Mouse (Mus musculus) monocyte, adult 5-6 weeks (primary cell): ENCODE measurements at regions not wholly inside any gene's neighbourhood (a gene's known extent, or its start where the extent isn't known, plus 50 kb on each side); places are given as distances from the start of the nearest gene placed in this dataset.

Experiments
- ATAC-seq: fragments of 153-309, 156-312 bp; replicated peaks from 2 replicates; pipeline ENCODE4 v1.8.0; 2017; ENCODE audit warnings: mild to moderate bottlenecking; ENCODE audit not compliant: low TSS enrichment, insufficient number of reproducible peaks, severe bottlenecking, poor library complexity, low FRiP score

DNA sequence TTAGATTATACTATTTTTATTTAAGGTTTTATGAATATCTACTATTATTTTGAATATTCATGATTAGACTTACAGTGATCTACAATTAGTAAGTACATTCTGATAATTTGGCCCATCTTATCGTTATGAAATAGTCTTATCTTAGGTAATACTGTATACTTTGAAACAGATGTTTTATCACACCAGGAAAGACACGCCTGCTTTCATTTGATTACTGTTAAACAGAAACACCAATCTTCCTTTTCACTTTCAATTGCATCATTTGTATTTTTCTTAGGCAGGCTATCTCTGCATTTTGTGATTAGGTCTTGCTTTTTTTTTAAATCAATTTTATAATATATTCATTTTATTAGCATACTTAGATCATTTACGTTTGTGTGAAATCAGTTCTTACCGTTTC lies 280.4 kb upstream of the Ccdc54 start:
- ATAC-seq, result no peak

DNA sequence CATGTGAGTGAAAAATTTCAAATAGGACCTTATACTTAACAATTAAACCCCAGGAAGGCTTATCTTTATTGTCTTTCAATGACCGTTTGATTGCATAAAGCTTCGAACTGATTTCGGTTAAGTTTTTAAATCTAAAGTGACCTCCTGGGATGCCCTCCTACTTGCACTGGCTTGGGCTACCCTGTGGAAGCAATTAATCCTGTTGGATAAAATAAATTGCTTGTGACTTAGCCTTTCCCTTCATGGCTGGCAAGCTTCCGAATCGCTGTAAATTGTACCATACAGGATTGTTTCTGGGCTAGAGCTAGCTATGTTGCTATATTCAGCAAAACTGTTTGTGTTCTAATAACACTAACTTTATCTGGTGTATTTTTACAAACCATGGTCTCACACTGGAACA lies 272.6 kb upstream of the Ccdc54 start:
- no peak for ATAC-seq

DNA sequence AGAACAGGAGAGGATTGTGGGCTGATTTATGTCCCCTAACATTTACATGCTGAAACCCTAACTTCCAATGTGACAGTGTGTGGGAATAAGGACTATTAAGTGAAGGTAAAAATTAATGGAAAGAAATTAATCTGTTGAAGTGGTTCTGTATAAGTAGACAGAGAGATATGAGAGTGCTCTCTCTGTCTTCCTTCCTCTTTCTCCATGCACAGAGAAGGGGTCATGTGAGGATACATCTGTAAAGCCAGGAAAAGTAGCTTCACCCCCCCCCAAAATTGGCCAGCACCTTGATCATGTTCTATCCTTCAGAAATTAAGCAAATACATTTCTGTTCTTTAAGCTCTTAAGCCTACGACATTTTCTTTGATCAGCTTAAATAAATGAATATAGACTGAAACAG lies 268.6 kb upstream of the Ccdc54 start:
- no peak for ATAC-seq

DNA sequence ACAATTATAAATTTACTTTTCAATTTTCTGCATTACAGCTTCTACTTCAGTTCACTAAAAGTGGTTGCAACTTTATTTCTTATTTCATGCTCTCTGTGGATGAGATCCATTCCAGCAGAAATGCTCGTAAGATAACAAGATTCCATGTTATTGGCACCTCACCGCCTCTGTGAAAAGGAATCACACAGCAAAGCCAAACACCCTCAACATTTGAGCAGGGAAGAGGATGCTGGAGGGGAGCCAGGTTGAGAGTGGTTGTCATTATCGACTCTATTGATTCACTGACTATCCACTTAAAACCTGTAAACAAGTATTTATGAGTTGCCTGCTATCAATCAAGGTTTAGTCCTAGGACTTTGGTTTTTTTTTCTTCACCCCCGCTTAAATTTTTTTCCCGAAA lies 261.1 kb upstream of the Ccdc54 start:
- no peak for ATAC-seq

DNA sequence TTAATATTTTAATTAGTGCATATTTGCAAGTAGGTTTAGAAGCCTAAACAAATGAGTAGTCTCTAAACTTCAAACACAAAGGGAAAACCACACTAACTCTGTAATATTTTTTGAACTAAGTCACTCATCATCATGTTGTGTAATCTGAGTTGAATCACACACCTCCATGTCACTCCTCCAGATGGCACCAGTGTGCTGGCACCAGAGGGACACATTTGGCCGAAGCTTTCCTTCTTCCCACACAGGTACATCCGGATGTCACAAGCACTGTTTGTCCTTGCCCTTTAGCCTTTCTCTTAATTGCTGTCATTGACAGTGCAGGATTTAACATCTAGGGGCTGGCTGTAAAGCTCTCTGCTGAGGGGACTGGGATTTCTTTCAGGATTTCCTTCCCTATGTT lies 256.7 kb upstream of the Ccdc54 start:
- ATAC-seq, result no peak

DNA sequence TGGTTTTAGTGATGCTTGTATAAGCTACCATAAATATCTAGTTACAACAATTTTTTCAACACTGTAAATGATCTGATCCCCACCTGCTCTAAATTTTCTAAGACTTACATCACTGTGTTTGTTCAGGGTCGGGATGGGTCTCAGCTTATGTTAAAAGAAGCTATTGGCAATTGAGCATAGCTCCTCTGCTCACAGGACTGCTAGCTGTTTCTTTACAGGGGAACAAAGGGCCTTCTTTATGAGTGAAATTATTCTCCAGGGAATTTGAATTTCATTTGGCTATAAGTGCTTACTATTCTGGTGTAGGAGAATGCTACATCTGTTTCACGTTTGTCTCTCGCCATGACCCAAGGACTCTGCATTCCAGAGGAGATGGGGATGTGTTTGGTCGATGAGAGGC lies 255.6 kb upstream of the Ccdc54 start:
- no peak for ATAC-seq

DNA sequence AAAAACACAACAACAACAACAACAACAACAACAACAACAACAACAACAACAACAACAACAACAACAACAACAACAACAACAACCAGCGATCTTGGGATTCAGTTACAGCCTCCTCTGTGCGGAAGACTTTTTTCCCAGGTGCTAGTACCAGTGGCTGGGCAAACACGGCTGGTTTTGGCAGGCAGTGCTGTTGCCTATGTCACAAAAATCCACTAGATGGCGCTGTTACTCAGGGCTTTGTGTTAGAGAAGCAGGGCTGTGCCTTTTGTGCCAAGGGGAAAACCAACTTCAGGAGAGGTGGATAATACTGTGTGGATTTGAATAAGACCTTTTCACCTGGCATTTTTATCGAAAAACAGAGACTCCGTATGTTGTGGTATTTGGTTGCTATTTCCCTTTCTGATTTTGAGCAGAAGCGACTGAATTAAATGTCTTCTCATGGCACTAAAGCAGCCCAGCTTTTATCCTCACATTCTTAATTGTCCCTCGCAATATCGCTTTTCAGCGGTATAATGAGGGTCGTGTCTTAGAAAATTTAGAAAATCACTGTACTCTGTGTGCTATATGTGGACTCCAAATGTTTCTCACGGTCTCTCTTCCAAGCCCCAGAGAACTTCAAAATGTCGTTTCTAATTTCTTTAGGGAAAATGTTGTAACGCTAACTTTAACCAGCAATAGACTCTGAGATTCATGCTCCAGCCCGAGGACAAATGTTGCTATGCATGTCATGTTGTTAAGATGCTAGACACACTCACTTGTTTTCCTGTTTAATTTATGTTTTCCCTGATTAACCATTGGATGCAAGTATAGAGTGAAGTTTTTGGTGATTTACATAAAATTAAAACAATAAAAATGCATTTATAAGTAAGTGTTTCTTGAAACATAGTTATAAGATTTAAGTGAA lies 251.0 kb upstream of the Ccdc54 start:
- no peak for ATAC-seq

DNA sequence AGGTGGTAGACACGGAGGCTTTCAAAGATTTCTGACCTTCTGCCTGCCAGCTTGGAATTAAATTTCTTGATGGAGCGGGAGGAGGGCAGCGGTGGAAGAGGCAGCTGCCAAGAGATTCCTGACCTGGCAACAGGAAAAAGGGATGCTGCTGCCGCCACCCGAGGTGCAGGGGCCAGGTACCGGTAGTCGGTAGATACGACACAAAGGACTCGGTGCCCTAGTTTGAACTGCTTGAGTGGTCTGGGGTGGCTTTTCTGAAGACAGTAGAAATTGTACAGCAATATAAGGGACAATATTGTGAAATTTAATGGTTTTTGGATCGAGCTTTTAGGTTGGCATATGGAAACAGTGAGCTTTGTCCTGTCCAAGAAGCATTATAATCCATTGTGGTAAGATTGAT lies 250.3 kb upstream of the Ccdc54 start:
- no peak for ATAC-seq

DNA sequence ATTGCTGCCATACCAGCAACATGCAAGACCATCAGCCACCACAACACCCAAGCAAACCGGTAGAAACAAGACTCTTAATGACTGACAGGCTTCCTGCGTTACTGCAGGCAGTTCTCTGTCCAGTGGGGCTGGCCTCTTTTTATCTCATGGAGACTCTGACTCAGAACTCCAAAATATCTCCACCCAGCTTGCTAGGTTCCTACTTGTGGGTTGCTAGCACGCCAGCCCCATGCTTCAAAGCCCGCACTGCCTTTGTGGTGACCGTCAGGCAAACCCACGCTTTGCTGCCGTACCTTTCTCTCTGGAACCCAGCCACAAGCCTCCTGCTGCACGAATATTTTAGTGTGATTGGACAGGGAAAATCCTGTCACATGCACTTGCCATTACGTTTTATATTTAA lies 248.7 kb upstream of the Ccdc54 start:
- no peak for ATAC-seq

DNA sequence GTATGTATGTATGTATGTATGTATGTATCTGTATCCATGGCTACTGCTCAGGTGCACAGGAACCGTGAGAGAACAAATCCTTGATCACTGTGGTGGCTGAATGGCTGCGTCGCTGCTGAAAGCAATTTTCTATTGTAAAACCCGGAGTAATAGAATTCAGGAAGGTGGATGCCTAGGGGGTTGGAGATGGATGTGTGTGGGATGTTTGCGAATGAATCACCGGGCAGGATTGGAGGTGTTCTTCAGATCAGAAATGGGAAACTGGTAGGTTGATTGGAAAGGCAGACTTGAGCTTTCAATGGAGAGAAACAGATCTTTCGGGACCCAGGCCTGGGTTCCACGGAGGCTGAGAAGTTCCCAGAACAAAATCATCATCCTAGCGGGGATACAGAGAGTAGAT lies 246.5 kb upstream of the Ccdc54 start:
- ATAC-seq, result no peak

DNA sequence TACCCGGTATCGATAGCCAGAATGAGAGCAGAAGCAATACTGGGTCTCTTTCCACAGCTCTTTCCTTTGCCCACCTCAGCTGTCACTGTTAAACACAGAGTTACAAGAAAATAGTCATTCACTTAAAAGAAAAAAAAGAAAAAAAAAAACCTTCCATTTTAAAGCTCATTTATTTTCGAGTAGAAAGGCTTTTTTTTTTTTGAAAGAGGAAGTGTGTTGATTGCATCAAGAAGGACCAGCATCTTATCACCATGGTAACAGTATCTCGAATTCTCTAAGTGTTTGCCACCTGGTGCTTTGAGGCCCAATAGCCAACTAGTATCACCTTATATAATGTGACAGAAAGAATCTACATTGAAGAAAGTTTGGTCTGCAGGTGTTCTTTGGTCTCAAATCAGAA lies 245.5 kb upstream of the Ccdc54 start:
- ATAC-seq, result no peak

DNA sequence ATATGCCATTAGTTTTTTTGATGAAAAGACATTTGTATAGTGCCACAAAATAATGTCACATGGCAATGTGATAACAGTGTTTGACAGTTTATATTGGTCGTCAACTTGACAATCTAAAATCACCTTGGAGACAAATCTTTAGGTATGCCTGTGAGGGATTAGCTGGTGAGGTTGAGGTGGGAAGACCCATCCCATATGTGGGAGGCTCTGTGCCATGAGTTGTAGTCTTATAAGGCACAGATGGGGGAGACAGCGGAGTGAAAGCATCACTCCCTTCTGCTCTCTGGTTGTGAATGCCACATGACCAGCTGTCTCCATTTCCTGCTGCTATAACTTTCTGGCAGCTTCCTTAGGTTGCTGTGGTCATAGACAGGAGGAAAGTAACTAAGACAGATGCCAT lies 242.4 kb upstream of the Ccdc54 start:
- no peak for ATAC-seq

DNA sequence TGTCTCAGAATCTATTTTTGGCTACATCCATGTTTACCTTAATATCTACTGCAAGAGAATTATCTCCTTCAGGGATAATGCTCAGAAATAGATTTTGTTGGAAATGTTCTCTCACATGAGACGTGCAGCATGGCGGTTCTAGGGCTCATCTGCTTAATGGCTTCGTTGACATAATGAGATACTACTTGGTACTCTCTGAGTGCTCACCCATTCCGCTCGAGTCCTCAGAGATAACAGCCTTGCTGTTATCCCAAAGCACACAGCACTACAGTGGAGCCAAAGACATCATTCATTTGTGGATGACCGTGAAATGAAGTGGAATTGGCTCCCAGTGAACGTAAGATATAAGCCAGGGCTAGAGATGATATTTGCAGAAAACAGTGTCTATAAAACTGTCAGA lies 231.4 kb upstream of the Ccdc54 start:
- ATAC-seq, result no peak

DNA sequence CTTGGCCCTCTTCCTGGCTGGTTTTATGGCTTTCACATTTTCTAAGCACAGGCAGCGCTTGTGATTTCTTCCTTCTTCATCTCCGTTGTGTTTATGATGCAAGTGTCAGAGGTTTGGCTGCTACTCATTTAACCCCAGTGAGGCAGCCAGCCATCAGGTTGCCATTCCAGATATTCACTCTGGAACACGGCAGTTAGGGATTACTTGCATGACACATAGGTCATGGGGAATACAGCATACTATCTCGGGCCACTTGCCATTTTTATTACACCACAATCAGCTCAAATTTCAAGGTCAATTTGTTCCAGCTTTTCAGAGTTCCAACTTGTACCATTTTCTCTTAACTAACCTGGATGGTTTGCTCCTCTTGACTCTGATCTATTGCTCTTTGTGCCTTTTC lies 223.7 kb upstream of the Ccdc54 start:
- ATAC-seq, result no peak

DNA sequence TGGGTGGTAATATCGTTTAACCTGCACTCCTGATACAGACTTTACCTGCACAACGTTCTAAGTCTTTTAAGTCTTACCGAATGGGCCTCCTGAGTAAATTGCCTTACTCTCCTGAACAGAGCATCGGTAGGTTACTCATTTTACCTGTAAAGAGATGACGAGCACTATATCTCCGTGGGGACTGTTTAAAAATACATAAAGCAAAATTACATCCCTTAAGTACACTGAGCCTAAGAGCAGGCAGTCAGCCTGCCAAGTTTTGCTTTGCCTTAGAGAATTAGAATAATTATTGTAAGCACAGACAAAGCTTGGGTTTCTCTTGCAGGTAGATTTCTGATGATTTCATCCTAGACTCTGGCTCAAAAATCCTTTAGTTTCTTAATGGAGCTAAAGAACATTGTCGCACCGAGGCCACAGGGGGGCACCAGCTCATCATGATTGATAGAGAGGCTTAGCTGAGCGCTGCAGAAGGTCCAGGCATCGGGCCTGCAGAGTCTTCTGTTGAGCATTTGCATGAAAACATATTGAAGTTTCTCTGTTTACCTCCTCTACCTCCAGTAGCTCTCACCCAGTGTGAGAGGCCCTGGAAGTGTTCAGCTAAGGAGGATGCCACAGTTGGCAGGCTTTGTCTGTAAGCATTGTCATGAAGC lies 208.3 kb upstream of the Ccdc54 start:
- no peak for ATAC-seq

DNA sequence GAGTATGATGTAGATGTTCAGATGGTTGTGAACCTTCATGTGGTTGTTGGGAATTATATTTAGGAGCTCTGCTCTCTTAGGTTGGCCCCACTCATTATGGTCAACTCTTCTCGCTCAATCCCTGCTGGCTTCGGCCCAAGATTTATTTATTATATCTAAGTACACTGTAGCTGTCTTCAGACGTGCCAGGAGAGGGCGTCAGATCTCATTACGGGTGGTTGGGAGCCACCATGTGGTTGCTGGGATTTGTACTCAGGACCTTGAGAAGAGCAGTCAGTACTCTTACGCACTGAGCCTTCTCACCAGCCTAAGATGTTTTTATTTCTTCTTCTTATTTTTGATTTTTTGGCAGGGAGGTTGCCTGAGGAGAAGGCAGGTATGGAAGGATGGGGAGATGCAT lies 207.1 kb upstream of the Ccdc54 start:
- ATAC-seq, result no peak

DNA sequence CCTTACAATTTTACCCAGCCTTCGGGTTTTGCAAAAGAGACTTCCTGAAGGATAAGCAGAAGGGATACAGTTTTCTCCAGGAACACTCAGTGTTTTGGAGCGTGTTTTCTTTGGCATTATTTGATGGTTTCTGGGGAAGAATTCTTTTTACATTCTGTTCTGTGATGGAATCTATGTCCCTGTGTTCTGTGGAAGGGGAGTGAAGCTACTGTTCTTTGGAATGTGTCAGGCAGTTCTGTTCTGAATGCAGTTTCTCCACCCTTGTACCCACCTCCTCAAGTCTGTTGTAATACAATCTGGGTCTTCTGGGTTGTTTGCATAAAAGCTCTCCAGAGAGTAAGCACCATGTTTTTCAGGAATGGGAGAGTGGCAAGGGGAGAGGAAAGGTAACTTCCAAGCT lies 202.0 kb upstream of the Ccdc54 start:
- ATAC-seq, result no peak

DNA sequence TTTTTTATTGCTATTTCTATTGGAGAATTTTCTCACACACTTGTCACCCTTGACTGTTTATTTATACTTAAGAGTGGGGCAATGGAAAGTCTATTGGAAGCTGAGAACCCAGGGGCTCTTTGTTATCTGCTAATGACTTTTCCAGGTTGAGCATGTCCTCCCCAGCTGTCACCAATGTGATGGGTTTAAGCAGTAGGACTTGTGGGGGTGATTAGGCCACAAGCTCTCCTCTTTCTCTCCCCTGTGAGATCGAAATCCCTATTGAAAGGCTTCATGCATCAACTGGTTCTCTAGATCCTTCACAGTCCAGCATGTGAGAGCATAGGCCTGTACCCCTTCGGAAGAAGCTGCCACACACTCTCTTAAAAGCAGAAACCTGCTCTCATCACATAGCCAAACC lies 201.6 kb upstream of the Ccdc54 start:
- ATAC-seq, result no peak

DNA sequence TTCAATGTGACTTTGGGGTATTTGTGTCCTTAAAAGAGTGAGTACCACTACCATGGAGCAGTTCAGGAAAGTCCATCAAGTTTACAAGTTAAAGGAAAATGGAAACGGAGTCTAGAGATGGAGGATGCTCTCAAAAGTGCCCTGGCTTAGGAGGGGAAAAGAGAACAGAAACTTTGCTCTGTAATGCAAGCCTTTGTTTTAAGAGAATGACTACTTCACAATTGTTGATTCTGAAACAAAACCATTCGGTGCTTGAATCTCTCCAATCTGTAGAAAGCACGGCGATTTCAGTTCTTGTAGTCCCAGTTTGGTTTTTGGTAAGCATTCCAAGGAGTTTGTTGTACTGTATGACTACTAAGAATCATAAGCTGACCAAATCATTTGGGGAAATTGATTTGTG lies 197.7 kb upstream of the Ccdc54 start:
- no peak for ATAC-seq

DNA sequence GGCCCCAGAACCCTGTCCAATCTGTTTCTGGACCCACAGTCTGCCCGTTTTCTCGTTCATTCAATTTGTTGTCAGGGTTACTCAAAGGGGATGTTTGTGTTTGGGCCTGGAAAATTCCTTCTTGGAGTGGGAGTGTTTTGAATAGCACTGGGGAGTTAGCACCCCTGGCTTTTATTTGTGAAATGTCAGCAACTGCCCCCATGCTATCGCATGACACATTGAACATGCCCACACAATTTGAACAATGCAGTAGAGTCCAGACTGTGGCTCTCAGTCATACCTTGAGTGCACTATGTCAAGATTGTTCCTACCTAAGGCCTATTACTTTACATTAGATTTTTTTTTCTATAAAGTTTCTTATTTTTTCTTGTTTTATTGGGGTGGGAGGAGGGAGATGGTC lies 195.2 kb upstream of the Ccdc54 start:
- no peak for ATAC-seq
